Mouse (Mus musculus): Measurements from ENCODE around the gene Bsdc1. TPM values are rescaled to one million over a fixed set of nuclear protein-coding genes. Genes with fewer than 3 reads are reported as not detected.
"Not testable (repeated sequence)": the region's sequence is repeated elsewhere in the genome, so short reads cannot be mapped to it uniquely, and the experiment has no call there.

Gene Bsdc1
- 10 to 100 TPM; 24.7 to 32.4 TPM for total RNA-seq (2021)
- long read RNA-seq, experiment 1, transcript Bsdc1-201 (11 exons, 2,823 nt) = major isoform, 24 of 30 reads
- long read RNA-seq, experiment 1, partial matches to known transcripts = 5 of 30 reads
- long read RNA-seq, experiment 1, other reads (novel, unspliced or antisense) = 1 of 30 reads
- long read RNA-seq, experiment 2, transcript Bsdc1-201 (11 exons, 2,823 nt) = major isoform, 19 of 29 reads
- long read RNA-seq, experiment 2, partial matches to known transcripts = 7 of 29 reads
- long read RNA-seq, experiment 2, other reads (novel, unspliced or antisense) = 3 of 29 reads

- peak; percentile 99 for DNase-seq
Observed at GRCm38 (mm10) chr4:129461183-129461960, at the start of gene Bsdc1. Gene Bsdc1 (plus strand): TSS chr4:129461581.

- no peak for DNase-seq
Observed at GRCm38 (mm10) chr4:129415892-129416291, 45.5 kb upstream of the Bsdc1 start.

GRCm38 (mm10) chr4:129416478-129416877, 44.9 kb upstream of the Bsdc1 start:
- no peak for DNase-seq

- no peak for DNase-seq
Observed at GRCm38 (mm10) chr4:129418321-129418720, 43.1 kb upstream of the Bsdc1 start.

GRCm38 (mm10) chr4:129440340-129441063, 20.9 kb upstream of the Bsdc1 start, which contains the start of gene Zbtb8b:
Gene Zbtb8b (minus strand): TSS chr4:129440853.
- DNase-seq = no peak

- DNase-seq = no peak
Observed at GRCm38 (mm10) chr4:129441145-129441544, 20.2 kb upstream of the Bsdc1 start.

- DNase-seq = no peak
Observed at GRCm38 (mm10) chr4:129447360-129447759, 14.0 kb upstream of the Bsdc1 start.

- DNase-seq = no peak
Observed at GRCm38 (mm10) chr4:129447778-129448563, 13.4 kb upstream of the Bsdc1 start.

- no peak for DNase-seq
Observed at GRCm38 (mm10) chr4:129448713-129449112, 12.7 kb upstream of the Bsdc1 start.

- no peak for DNase-seq
Observed at GRCm38 (mm10) chr4:129450851-129451250, 10.5 kb upstream of the Bsdc1 start.

GRCm38 (mm10) chr4:129451471-129452169, 9.8 kb upstream of the Bsdc1 start:
- DNase-seq = no peak

- peak; percentile 33 for DNase-seq
Observed at GRCm38 (mm10) chr4:129455265-129455664, 6.1 kb upstream of the Bsdc1 start.

- no peak for DNase-seq
Observed at GRCm38 (mm10) chr4:129456126-129456525, 5.3 kb upstream of the Bsdc1 start.

- not testable (repeated sequence) for DNase-seq
Observed at GRCm38 (mm10) chr4:129457311-129457710, 4.1 kb upstream of the Bsdc1 start.

- no peak for DNase-seq
Observed at GRCm38 (mm10) chr4:129459726-129460125, 1.7 kb upstream of the Bsdc1 start.

- DNase-seq = no peak
Observed at GRCm38 (mm10) chr4:129460827-129461182, 576 bp upstream of the Bsdc1 start.

- DNase-seq = no peak
Observed at GRCm38 (mm10) chr4:129462118-129462517, 737 bp downstream of the Bsdc1 start.

GRCm38 (mm10) chr4:129463097-129464059, 2.0 kb downstream of the Bsdc1 start:
- DNase-seq = no peak

- no peak for DNase-seq
Observed at GRCm38 (mm10) chr4:129464286-129464815, 3.0 kb downstream of the Bsdc1 start.

- DNase-seq = no peak
Observed at GRCm38 (mm10) chr4:129476047-129476446, 14.7 kb downstream of the Bsdc1 start.

Measured in gastrocnemius, postnatal 10 days (tissue).